Mouse (Mus musculus): Measurements from ENCODE around the gene Cacna1c.

Gene Cacna1c

GRCm38 (mm10) chr6:119052801-119053200 is 143.4 kb downstream of the Cacna1c start:
- Histone ChIP-seq H3K27me3 (ENCODE audit: control insufficient read depth, insufficient read depth, low read length, poor library complexity, severe bottlenecking) (no peaks in the 10 kb centered on the region), H3K36me3 (ENCODE audit: control insufficient read depth, insufficient read depth, low read length, poor library complexity, severe bottlenecking) (no peaks in the 10 kb centered on the region)
- no peak for DNase-seq (ENCODE audit: low read depth, low spot score)

DNA sequence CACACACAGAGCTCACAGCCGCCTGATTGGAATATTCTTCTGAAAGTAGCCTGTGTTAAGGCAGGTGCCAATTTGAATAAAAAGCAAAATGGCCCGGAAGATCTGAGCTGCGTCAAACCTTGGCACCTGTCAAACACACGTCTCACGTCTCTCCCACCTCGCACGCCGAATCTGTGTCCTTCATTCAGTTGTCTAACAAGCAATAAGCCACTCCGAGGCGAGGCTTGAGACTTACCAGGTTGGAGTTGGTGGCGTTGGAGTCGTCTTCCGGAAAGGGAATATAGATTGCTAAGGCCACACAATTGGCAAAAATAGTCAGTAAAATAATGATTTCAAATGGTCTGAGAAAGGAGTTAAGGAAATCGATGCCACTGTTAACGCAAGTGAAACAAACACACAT is 143.9 kb downstream of the Cacna1c start:
- H3K27me3 ChIP-seq (ENCODE audit: control insufficient read depth, insufficient read depth, low read length, poor library complexity, severe bottlenecking), result no peaks in the 10 kb centered on the region
- no peak for DNase-seq (ENCODE audit: low read depth, low spot score)
- H3K36me3 ChIP-seq (ENCODE audit: control insufficient read depth, insufficient read depth, low read length, poor library complexity, severe bottlenecking), result no peaks in the 10 kb centered on the region

GRCm38 (mm10) chr6:119051721-119052120 is 144.5 kb downstream of the Cacna1c start:
- H3K27me3 ChIP-seq (ENCODE audit: control insufficient read depth, insufficient read depth, low read length, poor library complexity, severe bottlenecking), result no peaks in the 10 kb centered on the region
- no peak for DNase-seq (ENCODE audit: low read depth, low spot score)
- no peaks in the 10 kb centered on the region for H3K36me3 ChIP-seq (ENCODE audit: control insufficient read depth, insufficient read depth, low read length, poor library complexity, severe bottlenecking)

GRCm38 (mm10) chr6:119047340-119047739 is 148.9 kb downstream of the Cacna1c start:
- H3K27me3 ChIP-seq (ENCODE audit: control insufficient read depth, insufficient read depth, low read length, poor library complexity, severe bottlenecking), result no peaks in the 10 kb centered on the region
- no peak for DNase-seq (ENCODE audit: low read depth, low spot score)
- H3K36me3 ChIP-seq (ENCODE audit: control insufficient read depth, insufficient read depth, low read length, poor library complexity, severe bottlenecking), result no peaks in the 10 kb centered on the region

DNA sequence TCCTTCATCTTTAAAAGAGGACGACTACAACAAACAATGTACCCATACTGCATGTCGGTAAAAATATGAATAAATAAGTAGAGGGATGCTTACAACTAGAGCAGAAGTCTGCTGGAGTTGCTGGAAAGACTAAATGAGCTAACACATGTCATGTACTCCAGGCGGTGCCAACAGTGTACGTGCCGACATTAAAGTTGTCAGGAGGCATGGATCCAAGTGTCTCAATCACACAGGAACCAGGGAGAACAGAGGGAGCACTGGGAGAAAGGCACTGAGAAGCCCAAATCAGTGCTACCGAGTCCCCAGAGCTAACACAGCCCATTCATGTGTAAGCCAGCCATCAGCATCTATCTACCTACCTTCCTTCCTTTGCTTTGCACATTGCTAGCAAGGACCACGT is 150.7 kb downstream of the Cacna1c start:
- no peaks in the 10 kb centered on the region for H3K27me3 ChIP-seq (ENCODE audit: control insufficient read depth, insufficient read depth, low read length, poor library complexity, severe bottlenecking)
- H3K36me3 ChIP-seq (ENCODE audit: control insufficient read depth, insufficient read depth, low read length, poor library complexity, severe bottlenecking), result no peaks in the 10 kb centered on the region
- DNase-seq (ENCODE audit: low read depth, low spot score), result no peak

DNA sequence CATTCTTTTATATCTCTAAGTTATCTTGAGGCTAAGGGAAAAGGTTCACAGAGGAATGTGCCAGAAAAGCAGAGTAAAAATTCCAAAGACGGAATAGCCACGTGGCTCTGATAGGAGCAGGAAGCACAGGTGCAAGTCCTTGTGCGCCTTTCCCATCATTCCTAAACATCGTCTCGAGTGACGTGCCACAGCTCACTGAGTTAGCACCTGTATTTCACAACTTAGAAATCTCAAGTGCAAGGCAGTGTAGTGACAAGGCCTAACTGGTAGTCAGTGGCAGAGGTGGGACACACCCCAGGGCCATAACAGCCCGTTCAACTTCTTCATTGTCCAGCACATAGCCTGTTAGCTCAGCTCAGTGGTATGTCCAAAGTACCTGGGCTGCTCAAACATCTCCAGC is 152.1 kb downstream of the Cacna1c start:
- no peak for DNase-seq (ENCODE audit: low read depth, low spot score)
- no peaks in the 10 kb centered on the region for H3K27me3 ChIP-seq (ENCODE audit: control insufficient read depth, insufficient read depth, low read length, poor library complexity, severe bottlenecking)

DNA sequence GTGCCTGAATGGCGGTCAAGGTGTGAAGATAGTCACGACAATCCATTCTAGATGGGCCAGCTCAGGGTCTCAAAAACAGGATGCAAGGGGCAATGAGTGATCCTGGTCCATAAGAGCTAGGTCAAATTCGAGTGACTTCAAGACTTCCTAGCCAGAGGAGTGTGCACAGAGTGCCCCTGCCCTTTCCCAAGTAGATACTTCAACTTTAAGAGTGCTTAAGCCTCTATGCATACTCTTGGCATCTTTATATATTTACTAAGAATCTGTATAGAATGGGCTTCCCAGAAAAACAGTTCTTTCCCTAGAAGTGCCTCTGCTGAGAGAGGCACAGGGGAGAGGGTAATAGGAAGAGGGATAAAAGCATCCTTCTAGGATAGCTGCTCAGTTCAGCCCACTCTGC is 153.4 kb downstream of the Cacna1c start:
- Histone ChIP-seq H3K36me3 (ENCODE audit: control insufficient read depth, insufficient read depth, low read length, poor library complexity, severe bottlenecking) (no peaks in the 10 kb centered on the region), H3K27me3 (ENCODE audit: control insufficient read depth, insufficient read depth, low read length, poor library complexity, severe bottlenecking) (no peaks in the 10 kb centered on the region)
- DNase-seq (ENCODE audit: low read depth, low spot score), result no peak

More for the DNA sequence above, 152.1 kb downstream of the Cacna1c start:
- no peaks in the 10 kb centered on the region for H3K36me3 ChIP-seq (ENCODE audit: control insufficient read depth, insufficient read depth, low read length, poor library complexity, severe bottlenecking)

DNA sequence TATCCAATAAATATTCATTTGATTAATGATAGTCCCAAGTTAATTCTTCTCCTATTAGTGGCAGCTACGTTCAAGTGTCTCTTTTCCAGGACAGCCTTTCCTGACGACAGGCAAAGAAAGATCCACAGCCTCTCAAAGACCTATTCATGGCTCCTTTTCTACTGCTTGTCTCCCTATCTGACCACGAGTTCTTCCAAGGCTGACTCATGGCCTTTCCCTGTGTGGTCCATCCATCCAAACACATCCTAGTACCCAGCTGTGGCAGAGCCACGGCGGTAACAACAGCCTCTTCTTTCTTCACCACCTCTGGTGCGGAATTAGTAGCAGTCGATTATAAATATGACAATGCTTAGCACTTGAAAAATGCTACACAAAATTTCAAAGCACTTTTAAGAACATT is 155.3 kb downstream of the Cacna1c start:
- Histone ChIP-seq H3K36me3 (ENCODE audit: control insufficient read depth, insufficient read depth, low read length, poor library complexity, severe bottlenecking) (no peaks in the 10 kb centered on the region), H3K27me3 (ENCODE audit: control insufficient read depth, insufficient read depth, low read length, poor library complexity, severe bottlenecking) (no peaks in the 10 kb centered on the region)
- DNase-seq (ENCODE audit: low read depth, low spot score), result no peak

DNA sequence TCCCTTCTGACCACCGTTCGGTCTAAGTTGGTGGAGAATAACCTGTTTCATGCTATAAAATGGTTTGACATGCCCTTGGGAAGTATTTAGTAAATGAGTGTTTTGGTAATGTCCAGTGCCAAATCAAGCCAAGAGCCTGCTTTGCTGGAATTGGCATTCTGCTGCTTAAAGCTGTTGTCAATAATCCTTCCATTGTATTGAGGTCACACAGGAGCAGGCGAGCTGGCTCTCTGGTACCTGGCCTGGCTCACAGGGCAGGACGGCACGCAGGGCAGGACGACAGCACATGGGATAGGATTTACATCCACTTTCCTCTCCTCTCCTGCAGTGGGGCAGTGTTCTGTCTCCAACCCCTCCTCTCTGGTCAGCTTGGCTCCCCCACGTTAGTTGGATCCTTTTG is 156.4 kb downstream of the Cacna1c start:
- Histone ChIP-seq H3K27me3 (ENCODE audit: control insufficient read depth, insufficient read depth, low read length, poor library complexity, severe bottlenecking) (no peaks in the 10 kb centered on the region), H3K36me3 (ENCODE audit: control insufficient read depth, insufficient read depth, low read length, poor library complexity, severe bottlenecking) (no peaks in the 10 kb centered on the region)
- DNase-seq (ENCODE audit: low read depth, low spot score), result no peak

GRCm38 (mm10) chr6:119039293-119039692 is 156.9 kb downstream of the Cacna1c start:
- no peaks in the 10 kb centered on the region for H3K36me3 ChIP-seq (ENCODE audit: control insufficient read depth, insufficient read depth, low read length, poor library complexity, severe bottlenecking)
- H3K27me3 ChIP-seq (ENCODE audit: control insufficient read depth, insufficient read depth, low read length, poor library complexity, severe bottlenecking), result no peaks in the 10 kb centered on the region
- no peak for DNase-seq (ENCODE audit: low read depth, low spot score)

GRCm38 (mm10) chr6:119037815-119038214 is 158.4 kb downstream of the Cacna1c start:
- no peaks in the 10 kb centered on the region for H3K36me3 ChIP-seq (ENCODE audit: control insufficient read depth, insufficient read depth, low read length, poor library complexity, severe bottlenecking)
- no peaks in the 10 kb centered on the region for H3K27me3 ChIP-seq (ENCODE audit: control insufficient read depth, insufficient read depth, low read length, poor library complexity, severe bottlenecking)
- no peak for DNase-seq (ENCODE audit: low read depth, low spot score)

DNA sequence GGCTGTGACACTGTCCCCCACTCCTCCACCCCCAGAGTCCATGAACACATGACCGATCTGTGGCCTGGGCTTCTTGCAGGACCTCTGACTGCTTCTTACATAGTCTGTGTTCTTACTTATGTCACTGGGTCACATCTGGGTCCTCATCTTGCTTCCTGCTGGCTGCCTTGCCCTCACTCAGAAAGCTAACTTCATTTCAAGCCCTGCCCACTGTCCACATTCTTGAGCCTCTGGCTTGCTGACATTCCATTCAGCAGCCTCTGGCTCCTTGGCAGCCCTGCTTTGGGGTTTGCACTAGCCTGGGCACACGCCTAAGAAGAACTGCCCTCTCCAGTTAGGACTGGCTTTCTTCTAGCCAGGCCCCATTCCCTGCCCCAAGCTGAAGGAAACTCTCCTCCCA is 159.2 kb downstream of the Cacna1c start:
- no peak for DNase-seq (ENCODE audit: low read depth, low spot score)
- H3K36me3 ChIP-seq (ENCODE audit: control insufficient read depth, insufficient read depth, low read length, poor library complexity, severe bottlenecking), result no peaks in the 10 kb centered on the region
- no peaks in the 10 kb centered on the region for H3K27me3 ChIP-seq (ENCODE audit: control insufficient read depth, insufficient read depth, low read length, poor library complexity, severe bottlenecking)

DNA sequence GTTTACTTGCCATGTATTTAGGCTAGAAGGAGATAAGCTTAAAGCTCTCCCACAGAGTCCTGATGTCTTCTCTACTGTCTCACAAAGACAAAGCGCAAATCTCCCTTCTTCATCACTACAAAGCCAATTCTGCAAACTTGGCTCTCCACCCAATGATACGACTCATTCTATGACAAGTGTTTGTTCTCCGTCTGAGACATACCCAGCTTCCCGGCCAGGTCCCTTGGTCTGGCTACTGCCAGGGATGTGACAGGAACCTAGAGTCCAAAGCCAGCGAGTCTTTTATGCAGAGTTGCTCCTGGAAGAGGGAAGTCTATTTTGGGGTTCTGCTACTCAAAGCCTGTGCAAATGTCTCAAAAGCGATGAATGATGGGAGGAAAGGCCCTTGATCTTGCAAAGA is 160.9 kb downstream of the Cacna1c start:
- DNase-seq (ENCODE audit: low read depth, low spot score), result no peak
- Histone ChIP-seq H3K27me3 (ENCODE audit: control insufficient read depth, insufficient read depth, low read length, poor library complexity, severe bottlenecking) (no peaks in the 10 kb centered on the region), H3K36me3 (ENCODE audit: control insufficient read depth, insufficient read depth, low read length, poor library complexity, severe bottlenecking) (no peaks in the 10 kb centered on the region)

- no peak for DNase-seq (ENCODE audit: low read depth, low spot score)
- Histone ChIP-seq H3K36me3 (ENCODE audit: control insufficient read depth, insufficient read depth, low read length, poor library complexity, severe bottlenecking) (no peaks in the 10 kb centered on the region), H3K27me3 (ENCODE audit: control insufficient read depth, insufficient read depth, low read length, poor library complexity, severe bottlenecking) (no peaks in the 10 kb centered on the region)
Measured at GRCm38 (mm10) chr6:119034947-119035346, 161.3 kb downstream of the Cacna1c start.

- DNase-seq (ENCODE audit: low read depth, low spot score), result no peak
- Histone ChIP-seq H3K27me3 (ENCODE audit: control insufficient read depth, insufficient read depth, low read length, poor library complexity, severe bottlenecking) (no peaks in the 10 kb centered on the region), H3K36me3 (ENCODE audit: control insufficient read depth, insufficient read depth, low read length, poor library complexity, severe bottlenecking) (no peaks in the 10 kb centered on the region)
Measured at GRCm38 (mm10) chr6:119027880-119028279, 168.3 kb downstream of the Cacna1c start.

GRCm38 (mm10) chr6:119022850-119023249 is 173.4 kb downstream of the Cacna1c start:
- no peak for DNase-seq (ENCODE audit: low read depth, low spot score)
- Histone ChIP-seq H3K27me3 (ENCODE audit: control insufficient read depth, insufficient read depth, low read length, poor library complexity, severe bottlenecking) (no peaks in the 10 kb centered on the region), H3K36me3 (ENCODE audit: control insufficient read depth, insufficient read depth, low read length, poor library complexity, severe bottlenecking) (no peaks in the 10 kb centered on the region)
